Mouse (Mus musculus) gastrocnemius, postnatal 36 days (tissue): ENCODE data around the gene Mapkapk2. TPM values are rescaled to one million over a fixed set of nuclear protein-coding genes. Genes with fewer than 3 reads are reported as not detected.
"Not testable (repeated sequence)": the region's sequence is repeated elsewhere in the genome, so short reads cannot be mapped to it uniquely, and the experiment has no call there.

Experiments
- DNase-seq, 2 experiments: peaks; one replicate each; pipeline ENCODE4 v3.0.0; 2022
- intact Hi-C: fragments of 180-260 bp; cut with DNase I; formaldehyde crosslinking; loops from one replicate; pipeline ENCODE4 v1.15.1; 2025
- long read RNA-seq, 2 experiments: library from polyadenylated mRNA; stranded (forward); transcript quantifications; one replicate each; pipeline ENCODE4 v2.0.0; 2021
- total RNA-seq, 2 experiments: library from RNA; stranded (reverse); gene quantifications; 2 replicates each; pipeline ENCODE4 v1.2.3; 2021

Mapkapk2 gene
- 100 to 1,000 TPM; 214 to 237 TPM for total RNA-seq
- long read RNA-seq, experiment 1, transcript Mapkapk2-201 (10 exons, 2,854 nt): major isoform, 109 of 162 reads
- long read RNA-seq, experiment 1, partial matches to known transcripts: 10 of 162 reads
- long read RNA-seq, experiment 1, other reads (novel, unspliced or antisense): 43 of 162 reads
- long read RNA-seq, experiment 2, transcript Mapkapk2-201 (10 exons, 2,854 nt): major isoform, 182 of 241 reads
- long read RNA-seq, experiment 2, partial matches to known transcripts: 21 of 241 reads
- long read RNA-seq, experiment 2, other reads (novel, unspliced or antisense): 38 of 241 reads

GRCm38 (mm10) chr1:131097700-131098094, at the start of gene Mapkapk2:
TSS of gene Mapkapk2 (minus strand) at chr1:131097826.
- peak; percentile 81 to 91 for DNase-seq
- intact Hi-C loops: loop anchor here (5.0 kb wide), 1 partner anchor 35 kb away; no protein-coding TSS in a partner anchor

GRCm38 (mm10) chr1:131146181-131146614, 48.6 kb upstream of the Mapkapk2 start:
- no peak for DNase-seq
- intact Hi-C loops: no loop called here

GRCm38 (mm10) chr1:131145222-131145621, 47.6 kb upstream of the Mapkapk2 start:
- DNase-seq: not testable (repeated sequence)

GRCm38 (mm10) chr1:131142472-131142871, 44.8 kb upstream of the Mapkapk2 start:
- no peak for DNase-seq
- intact Hi-C loops: no loop called here

More at GRCm38 (mm10) chr1:131145222-131145621, 47.6 kb upstream of the Mapkapk2 start:
- intact Hi-C loops: not testable (repeated sequence)

- DNase-seq: no peak
- intact Hi-C loops: no loop called here
Observed at GRCm38 (mm10) chr1:131141449-131141848, 43.8 kb upstream of the Mapkapk2 start.

- intact Hi-C loops: no loop called here
- DNase-seq: no peak
Observed at GRCm38 (mm10) chr1:131139102-131140095, 41.8 kb upstream of the Mapkapk2 start.

- DNase-seq: peak; percentile 78 to 83
- intact Hi-C loops: no loop called here
Observed at GRCm38 (mm10) chr1:131138191-131139016, 40.8 kb upstream of the Mapkapk2 start, which contains the start of gene Dyrk3. TSS of gene Dyrk3 (minus strand) at chr1:131138340.

- intact Hi-C loops: no loop called here
- no peak for DNase-seq
Observed at GRCm38 (mm10) chr1:131137717-131138118, 40.1 kb upstream of the Mapkapk2 start.

- DNase-seq: no peak
- intact Hi-C loops: no loop called here
Observed at GRCm38 (mm10) chr1:131137111-131137510, 39.5 kb upstream of the Mapkapk2 start.

- intact Hi-C loops: no loop called here
- no peak for DNase-seq
Observed at GRCm38 (mm10) chr1:131135960-131136629, 38.5 kb upstream of the Mapkapk2 start.

GRCm38 (mm10) chr1:131134942-131135522, 37.4 kb upstream of the Mapkapk2 start:
- DNase-seq: no peak
- intact Hi-C loops: no loop called here

GRCm38 (mm10) chr1:131134231-131134630, 36.6 kb upstream of the Mapkapk2 start:
- intact Hi-C loops: no loop called here
- DNase-seq: no peak

- intact Hi-C loops: no loop called here
- DNase-seq: no peak
Observed at GRCm38 (mm10) chr1:131125987-131126744, 28.5 kb upstream of the Mapkapk2 start.

- intact Hi-C loops: no loop called here
- no peak for DNase-seq
Observed at GRCm38 (mm10) chr1:131123522-131124265, 26.1 kb upstream of the Mapkapk2 start.

GRCm38 (mm10) chr1:131121987-131122386, 24.4 kb upstream of the Mapkapk2 start:
- intact Hi-C loops: no loop called here
- no peak for DNase-seq

- intact Hi-C loops: loop anchor here (5.0 kb wide), 1 partner anchor 138 kb away; no protein-coding TSS in a partner anchor
- DNase-seq: no peak
Observed at GRCm38 (mm10) chr1:131119026-131119425, 21.4 kb upstream of the Mapkapk2 start.

GRCm38 (mm10) chr1:131118530-131118929, 20.9 kb upstream of the Mapkapk2 start:
- intact Hi-C loops: loop anchor here (5.0 kb wide), 1 partner anchor 139 kb away; no protein-coding TSS in a partner anchor
- no peak for DNase-seq
